Mouse (Mus musculus) midbrain, embryonic 15.5 days (tissue): ENCODE results near the gene Cd19. TPM values are rescaled to one million over a fixed set of nuclear protein-coding genes. Genes with fewer than 3 reads are reported as not detected.

ENCODE experiments used
- ATAC-seq: fragments of 200-750 bp; cut with Nextera tagmentation; replicated peaks from 2 replicates; pipeline ENCODE4 v1.8.0; 2017; ENCODE audit warnings: moderate TSS enrichment
- H3K27ac ChIP-seq: fragments of 300-500 bp; sonication (generic); 2 replicates; pipeline ENCODE4 v1.5.1; 2015; ENCODE audit warnings: mild to moderate bottlenecking, inconsistent platforms
- H3K27me3 ChIP-seq: fragments of 300-500 bp; sonication (generic); replicated peaks from 2 replicates; pipeline ENCODE4 v1.6.1; 2015; ENCODE audit warnings: inconsistent platforms
- H3K36me3 ChIP-seq: fragments of 300-500 bp; sonication (generic); replicated peaks from 2 replicates; pipeline ENCODE4 v1.6.1; 2015; ENCODE audit warnings: inconsistent platforms
- H3K4me1 ChIP-seq: fragments of 300-500 bp; sonication (generic); 2 replicates; pipeline ENCODE4 v1.6.1; 2015; ENCODE audit warnings: inconsistent platforms
- H3K4me2 ChIP-seq: fragments of 300-500 bp; sonication (generic); 2 replicates; pipeline ENCODE4 v1.6.1; 2015; ENCODE audit warnings: inconsistent platforms, mild to moderate bottlenecking, moderate library complexity
- H3K4me3 ChIP-seq: fragments of 300-500 bp; sonication (generic); 2 replicates; pipeline ENCODE4 v1.5.1; 2015; ENCODE audit warnings: mild to moderate bottlenecking, inconsistent platforms
- H3K9ac ChIP-seq: fragments of 300-500 bp; sonication (generic); 2 replicates; pipeline ENCODE4 v1.6.1; 2015; ENCODE audit warnings: mild to moderate bottlenecking, inconsistent platforms
- H3K9me3 ChIP-seq: fragments of 300-500 bp; sonication (generic); 2 replicates; pipeline ENCODE4 v1.6.1; 2016; ENCODE audit warnings: inconsistent platforms
- WGBS: fragments of 180-500 bp; shearing (Covaris S2); methylation state at CpG from one replicate; pipeline ENCODE4 v1.1.7; 2015; ENCODE audit warnings: mixed read lengths; 5-methylcytosine and 5-hydroxymethylcytosine counted together
- polyA plus RNA-seq: library from polyadenylated mRNA; unstranded; fragments of >200 nt; fragmentation: Nextera tagmentation; extraction: Ambion mirVana; gene quantifications from 2 replicates; pipeline ENCODE4 v1.2.1, GENCODE M21; 2015

Gene Cd19
- polyA plus RNA-seq, 1 experiment from 2014 or later: not detected

DNA sequence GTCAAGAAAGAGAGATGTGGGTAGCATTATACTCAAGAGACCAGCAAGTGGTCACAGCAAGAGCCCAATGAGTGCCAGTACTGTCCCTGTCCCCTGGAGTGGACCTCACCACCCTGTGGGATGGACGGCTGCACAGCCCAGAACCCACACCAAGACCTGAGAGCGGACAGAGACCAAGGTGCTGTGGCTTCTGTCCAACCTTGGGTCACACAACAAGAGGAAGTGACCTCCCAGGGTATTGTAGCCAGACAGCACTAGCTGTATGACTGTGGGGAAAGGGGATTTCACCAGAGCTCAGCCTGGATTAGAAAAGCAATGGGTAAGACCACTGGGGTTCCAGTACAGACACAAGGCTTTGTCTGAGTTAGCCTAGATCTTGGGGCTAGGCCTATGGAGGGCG is 37.6 kb upstream of the Cd19 start:
- H3K9ac ChIP-seq: no peak overlapping the region
- H3K4me1 ChIP-seq: no peaks in the 10 kb centered on the region
- H3K27ac ChIP-seq: no peak overlapping the region
- H3K4me2 ChIP-seq: no peak overlapping the region
- H3K9me3 ChIP-seq: no peaks in the 10 kb centered on the region
- ATAC-seq: no peak
- no peaks in the 10 kb centered on the region for H3K36me3 ChIP-seq
- no peak overlapping the region for H3K4me3 ChIP-seq
- WGBS: 93% methylated on average over 3 of the region's 3 CpGs
- H3K27me3 ChIP-seq: no peaks in the 10 kb centered on the region

DNA sequence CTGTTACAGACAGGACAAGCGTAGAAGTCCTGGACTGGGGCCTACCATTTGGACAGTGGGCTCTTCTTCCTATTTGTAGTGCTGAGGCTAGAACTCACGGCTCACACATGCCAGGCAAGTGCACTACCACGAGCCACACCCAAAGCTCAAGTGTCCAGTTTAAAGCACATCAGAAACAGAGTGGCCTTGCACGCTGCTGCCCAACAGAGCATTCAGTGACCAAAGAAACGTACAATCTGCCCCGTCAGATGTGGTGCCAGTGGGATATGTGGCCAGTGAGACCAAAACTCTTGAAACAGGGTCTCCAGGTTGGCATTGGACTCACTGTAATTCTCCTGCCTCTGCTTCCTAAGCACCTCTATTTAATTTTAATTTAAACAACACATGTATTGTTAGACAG is 36.0 kb upstream of the Cd19 start:
- H3K27ac ChIP-seq: no peak overlapping the region
- ATAC-seq: no peak

DNA sequence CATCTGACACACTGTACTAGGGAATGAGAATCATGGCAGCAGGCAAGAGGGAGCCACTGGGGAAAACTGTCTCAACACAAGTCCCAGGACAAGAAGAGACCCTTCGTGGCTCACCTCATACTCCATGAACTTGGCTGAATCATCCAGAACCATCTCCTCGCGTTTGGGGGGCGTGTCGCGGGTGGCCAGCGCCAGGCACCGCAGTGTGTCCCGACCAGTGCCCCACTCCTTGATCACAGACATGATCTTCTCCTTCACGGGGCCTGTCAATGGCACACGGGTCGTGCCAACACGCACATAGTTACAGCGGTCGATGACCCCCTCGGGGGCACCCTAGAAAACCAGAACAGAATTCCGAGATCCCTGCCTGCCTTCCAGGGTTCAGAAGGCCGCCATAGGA is 35.3 kb upstream of the Cd19 start:
- Histone ChIP-seq H3K4me3 (no peak overlapping the region), H3K27me3 (no peaks in the 10 kb centered on the region), H3K4me1 (no peaks in the 10 kb centered on the region), H3K9me3 (no peaks in the 10 kb centered on the region), H3K36me3 (0 out of 2 replicates have a peak, but pooled peaks cover 6% of the 10 kb centered on the region), H3K27ac (no peak overlapping the region), H3K4me2 (no peak overlapping the region), H3K9ac (no peak overlapping the region)
- ATAC-seq: no peak
- 92% methylated on average over 18 of the region's 18 CpGs for WGBS

More for the DNA sequence above, 36.0 kb upstream of the Cd19 start:
- no peaks in the 10 kb centered on the region for H3K36me3 ChIP-seq
- 91% methylated on average over 6 of the region's 6 CpGs for WGBS
- H3K9me3 ChIP-seq: no peaks in the 10 kb centered on the region
- no peaks in the 10 kb centered on the region for H3K4me1 ChIP-seq
- H3K9ac ChIP-seq: no peak overlapping the region
- H3K27me3 ChIP-seq: no peaks in the 10 kb centered on the region
- H3K4me3 ChIP-seq: no peak overlapping the region
- H3K4me2 ChIP-seq: no peak overlapping the region

DNA sequence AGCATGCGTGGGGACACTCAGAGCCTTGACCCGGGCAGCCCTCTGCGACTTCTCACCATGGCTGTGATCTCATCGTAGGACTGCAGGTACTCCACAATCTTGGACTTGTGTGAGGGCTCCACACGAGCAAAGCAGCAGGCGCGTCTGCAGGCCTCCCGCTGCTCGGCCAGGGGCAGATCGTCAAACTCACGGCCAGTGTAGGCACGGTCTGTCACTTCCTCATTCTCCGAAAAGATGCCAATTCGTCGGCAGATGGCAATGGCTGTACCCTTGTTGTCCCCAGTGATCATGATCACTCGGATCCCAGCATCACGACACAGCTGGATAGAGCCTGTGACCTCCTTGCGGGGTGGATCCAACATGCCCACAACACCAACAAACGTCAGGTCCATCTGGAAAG is 33.8 kb upstream of the Cd19 start:
- ATAC-seq: no peak
- Histone ChIP-seq H3K36me3 (peaks cover 15% of the 10 kb centered on the region; the same call in 1 of the 2 replicates), H3K9ac (no peak overlapping the region), H3K4me1 (no peaks in the 10 kb centered on the region), H3K27ac (no peak overlapping the region), H3K4me3 (no peak overlapping the region), H3K9me3 (no peaks in the 10 kb centered on the region), H3K4me2 (no peak overlapping the region), H3K27me3 (no peaks in the 10 kb centered on the region)
- WGBS: 91% methylated on average over 19 of the region's 19 CpGs

DNA sequence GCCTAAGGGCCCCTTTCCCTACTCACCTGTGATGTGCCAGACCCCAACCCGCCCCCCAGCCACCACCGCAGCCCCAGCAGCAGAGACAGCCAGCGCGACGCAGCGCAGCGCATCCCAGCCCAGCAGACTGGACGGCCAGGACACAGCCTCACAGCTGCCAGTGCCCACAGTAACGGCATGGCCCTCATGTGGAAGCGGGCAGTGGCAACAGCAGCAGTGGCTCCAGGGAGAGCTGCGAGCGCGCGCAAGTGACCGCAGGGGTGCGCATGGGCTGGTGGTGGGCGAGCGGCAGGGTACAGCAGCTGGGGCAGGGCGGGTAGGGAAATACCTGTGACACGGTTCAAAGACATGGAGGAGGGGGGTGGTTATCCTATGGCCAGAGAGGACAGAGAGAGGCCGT is 31.5 kb upstream of the Cd19 start:
- no peak overlapping the region for H3K4me2 ChIP-seq
- H3K36me3 ChIP-seq: peaks cover 15% of the 10 kb centered on the region; the same call in 1 of the 2 replicates
- no peaks in the 10 kb centered on the region for H3K27me3 ChIP-seq
- no peaks in the 10 kb centered on the region for H3K4me1 ChIP-seq
- ATAC-seq: no peak
- 89% methylated on average over 21 of the region's 21 CpGs for WGBS
- H3K9me3 ChIP-seq: no peaks in the 10 kb centered on the region
- H3K4me3 ChIP-seq: no peak overlapping the region
- no peak overlapping the region for H3K27ac ChIP-seq
- no peak overlapping the region for H3K9ac ChIP-seq

DNA sequence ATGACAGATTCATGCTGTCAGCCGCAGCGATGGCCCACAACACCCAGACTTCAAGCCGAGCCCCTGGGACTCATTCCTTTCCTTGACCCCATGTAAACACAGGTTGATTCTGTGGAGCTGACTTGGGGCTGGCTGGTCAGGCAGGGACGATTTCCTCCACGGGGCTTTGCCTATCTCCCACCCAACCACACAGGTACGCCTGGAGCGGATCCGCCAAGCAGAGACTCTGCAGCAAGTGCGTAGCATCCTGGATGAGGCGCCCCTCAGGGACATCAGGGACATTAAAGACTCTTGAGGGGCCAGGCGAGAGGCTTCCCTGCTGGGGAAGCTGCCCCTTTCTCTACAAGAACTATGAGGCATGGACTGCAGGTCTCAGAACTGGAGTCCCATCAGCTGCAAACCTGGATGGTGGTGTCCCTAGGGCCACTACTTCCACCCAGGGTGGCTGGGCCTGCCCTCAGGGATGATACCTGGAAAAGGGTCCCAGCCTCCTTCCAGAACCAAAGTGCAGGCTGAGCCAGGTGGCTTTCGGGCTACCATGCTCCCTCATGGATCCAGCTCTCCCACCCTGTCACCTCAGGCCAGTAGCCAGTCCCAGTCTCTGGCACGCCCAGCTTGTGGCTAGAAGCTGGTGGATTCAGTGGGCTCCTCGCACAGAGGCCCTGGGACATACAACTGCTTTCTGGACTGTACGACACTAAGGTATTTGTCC is 30.6 kb upstream of the Cd19 start:
- Histone ChIP-seq H3K36me3 (peaks cover 15% of the 10 kb centered on the region; the same call in 1 of the 2 replicates), H3K4me3 (no peak overlapping the region), H3K4me1 (no peaks in the 10 kb centered on the region), H3K9ac (no peak overlapping the region), H3K27me3 (no peaks in the 10 kb centered on the region), H3K9me3 (no peaks in the 10 kb centered on the region), H3K27ac (no peak overlapping the region), H3K4me2 (no peak overlapping the region)
- ATAC-seq: no peak
- WGBS: 91% methylated on average over 15 of the region's 15 CpGs

DNA sequence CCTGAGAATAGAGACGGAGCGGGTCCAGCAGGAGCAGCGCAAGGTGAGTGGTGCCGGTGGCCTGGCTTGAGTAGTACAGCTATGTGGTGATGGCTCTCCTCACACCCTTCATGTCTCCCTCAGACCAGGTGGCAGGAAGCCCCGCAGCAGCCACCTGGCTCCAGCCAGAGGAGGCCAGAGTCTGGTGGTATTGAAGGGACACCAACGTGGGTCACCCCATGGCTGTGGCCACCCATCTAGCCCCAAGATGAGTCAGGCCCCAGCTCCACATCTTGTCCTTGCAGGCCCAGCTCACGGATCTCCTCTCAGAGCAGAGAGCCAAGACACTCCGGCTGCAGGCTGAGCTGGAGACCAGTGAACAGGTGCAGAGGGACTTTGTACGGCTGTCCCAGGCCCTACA is 29.8 kb upstream of the Cd19 start:
- Histone ChIP-seq H3K9ac (no peak overlapping the region), H3K9me3 (no peaks in the 10 kb centered on the region), H3K36me3 (peaks cover 15% of the 10 kb centered on the region; the same call in 1 of the 2 replicates), H3K4me1 (no peaks in the 10 kb centered on the region), H3K27ac (no peak overlapping the region), H3K4me2 (no peak overlapping the region), H3K27me3 (no peaks in the 10 kb centered on the region), H3K4me3 (no peak overlapping the region)
- WGBS: 92% methylated on average over 9 of the region's 9 CpGs
- no peak for ATAC-seq

DNA sequence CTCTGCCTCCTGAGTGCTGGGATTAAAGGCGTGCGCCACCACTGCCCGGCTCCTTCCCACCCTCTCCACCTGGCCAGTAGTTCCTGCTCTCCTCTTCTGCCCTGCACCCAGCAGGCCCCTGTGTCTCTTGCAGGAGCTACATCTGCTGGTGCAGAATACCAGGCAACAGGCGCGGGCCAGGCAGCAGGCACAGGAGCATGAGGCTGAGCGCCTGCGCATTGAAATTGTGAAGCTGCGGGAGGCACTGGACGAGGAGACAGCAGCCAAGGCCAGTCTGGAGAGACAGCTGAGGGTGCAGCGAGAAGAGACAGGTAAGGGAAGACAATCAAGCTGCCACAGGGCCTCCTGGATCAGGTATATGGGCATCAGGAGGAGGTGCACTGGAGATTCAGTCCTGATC is 29.3 kb upstream of the Cd19 start:
- peaks cover 15% of the 10 kb centered on the region; the same call in 1 of the 2 replicates for H3K36me3 ChIP-seq
- 94% methylated on average over 10 of the region's 10 CpGs for WGBS
- no peak for ATAC-seq
- H3K4me1 ChIP-seq: no peaks in the 10 kb centered on the region
- H3K27ac ChIP-seq: no peak overlapping the region
- H3K9me3 ChIP-seq: no peaks in the 10 kb centered on the region
- no peak overlapping the region for H3K4me2 ChIP-seq
- H3K9ac ChIP-seq: no peak overlapping the region
- no peak overlapping the region for H3K4me3 ChIP-seq
- H3K27me3 ChIP-seq: no peaks in the 10 kb centered on the region

DNA sequence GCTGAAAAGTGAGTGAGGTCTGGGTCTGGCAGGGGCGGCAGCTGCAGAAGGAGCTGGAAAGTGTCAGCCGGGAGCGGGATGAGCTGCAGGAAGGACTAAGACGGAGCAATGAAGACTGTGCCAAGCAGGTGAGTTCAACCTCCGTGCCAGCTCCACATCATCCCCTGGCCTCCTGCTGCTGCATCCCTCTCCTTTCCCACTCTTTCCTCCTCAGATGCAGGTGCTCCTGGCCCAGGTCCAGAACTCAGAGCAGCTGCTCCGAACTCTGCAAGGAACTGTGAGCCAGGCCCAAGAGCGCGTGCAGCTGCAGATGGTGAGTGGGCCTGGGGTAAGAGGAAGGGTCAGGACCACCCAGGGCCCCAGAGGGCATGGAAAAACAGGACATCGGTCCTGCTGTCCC is 25.4 kb upstream of the Cd19 start:
- WGBS: 81% methylated on average over 9 of the region's 9 CpGs
- Histone ChIP-seq H3K4me2 (no peak overlapping the region), H3K4me1 (no peaks in the 10 kb centered on the region), H3K4me3 (no peak overlapping the region), H3K9ac (no peak overlapping the region), H3K27ac (no peak overlapping the region), H3K36me3 (peaks cover 10% of the 10 kb centered on the region; the same call in 1 of the 2 replicates), H3K9me3 (no peaks in the 10 kb centered on the region), H3K27me3 (no peaks in the 10 kb centered on the region)
- ATAC-seq: no peak

DNA sequence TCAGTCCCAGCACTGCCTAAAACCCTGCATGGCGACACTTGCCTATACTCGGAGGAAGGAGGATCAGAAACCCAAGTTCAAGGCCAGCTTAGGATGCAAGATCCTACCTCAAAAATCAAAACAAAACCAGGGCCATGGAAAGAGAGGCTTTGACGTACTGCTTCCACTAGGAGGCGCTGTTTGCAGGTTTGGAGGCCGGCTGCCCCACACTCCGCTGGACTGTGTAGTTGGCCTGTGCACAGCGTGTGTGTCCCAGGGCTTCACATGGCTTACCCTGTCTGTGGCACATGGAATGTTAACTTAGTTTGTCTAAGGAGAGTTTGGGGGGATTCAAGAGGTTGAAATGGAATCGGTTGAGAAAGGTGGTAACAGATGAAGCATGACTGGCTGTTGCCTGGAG is 22.2 kb upstream of the Cd19 start:
- Histone ChIP-seq H3K4me1 (no peaks in the 10 kb centered on the region), H3K4me2 (no peak overlapping the region), H3K27ac (no peak overlapping the region), H3K36me3 (0 out of 2 replicates have a peak, but pooled peaks cover 3% of the 10 kb centered on the region), H3K9ac (no peak overlapping the region), H3K9me3 (no peaks in the 10 kb centered on the region), H3K4me3 (no peak overlapping the region), H3K27me3 (no peaks in the 10 kb centered on the region)
- ATAC-seq: no peak
- WGBS: 16% methylated on average over 8 of the region's 8 CpGs

DNA sequence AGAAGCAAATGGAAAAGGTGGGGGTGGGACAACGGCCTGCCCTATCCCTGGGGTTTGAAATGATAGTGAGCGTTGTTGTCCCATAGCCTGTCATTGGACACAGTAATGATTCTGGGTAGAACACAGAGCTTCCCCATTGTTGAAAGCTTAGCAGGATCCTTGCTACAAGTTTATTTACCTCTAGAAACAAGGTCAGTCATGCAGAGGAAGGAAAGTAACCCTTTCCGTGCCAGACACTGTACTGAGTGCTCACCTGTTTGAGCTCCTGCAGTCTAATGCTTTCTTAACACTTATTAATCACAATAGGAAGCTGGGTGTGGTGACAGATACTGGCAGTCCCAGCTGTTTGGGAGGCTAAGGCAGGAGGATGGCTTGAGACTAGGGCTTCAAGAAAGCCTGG is 21.1 kb upstream of the Cd19 start:
- no peaks in the 10 kb centered on the region for H3K9me3 ChIP-seq

DNA sequence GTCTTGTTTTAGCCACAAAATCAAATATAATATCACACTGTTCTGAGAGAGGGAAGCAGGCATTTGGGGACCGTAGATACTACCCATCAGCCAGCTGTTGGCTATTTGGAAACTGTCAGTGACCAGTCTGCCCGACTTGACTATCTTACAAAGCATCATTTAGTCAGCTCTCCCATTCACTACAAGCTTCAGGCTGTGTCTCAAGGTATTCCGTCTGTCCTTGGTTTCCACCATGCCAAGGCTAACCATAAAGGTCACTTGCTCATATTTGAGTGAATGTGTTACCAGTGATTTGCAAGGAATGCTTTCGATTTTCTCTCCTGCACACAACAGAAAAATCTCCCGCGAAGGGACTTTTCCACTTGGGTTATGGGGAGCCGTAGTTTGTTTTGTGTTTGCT is 20.0 kb upstream of the Cd19 start:
- Histone ChIP-seq H3K9ac (no peak overlapping the region), H3K4me2 (no peak overlapping the region), H3K4me3 (no peak overlapping the region), H3K4me1 (peaks cover under 1% of the 10 kb centered on the region; the same call in 1 of the 2 replicates), H3K9me3 (no peaks in the 10 kb centered on the region), H3K27ac (no peak overlapping the region), H3K27me3 (no peaks in the 10 kb centered on the region), H3K36me3 (0 out of 2 replicates have a peak, but pooled peaks cover 3% of the 10 kb centered on the region)
- no peak for ATAC-seq
- 91% methylated on average over 7 of the region's 7 CpGs for WGBS

More for the DNA sequence above, 21.1 kb upstream of the Cd19 start:
- 86% methylated on average over 3 of the region's 3 CpGs for WGBS
- Histone ChIP-seq H3K27me3 (no peaks in the 10 kb centered on the region), H3K4me1 (no peaks in the 10 kb centered on the region), H3K36me3 (0 out of 2 replicates have a peak, but pooled peaks cover 3% of the 10 kb centered on the region), H3K9ac (no peak overlapping the region), H3K4me2 (no peak overlapping the region), H3K27ac (no peak overlapping the region), H3K4me3 (no peak overlapping the region)
- ATAC-seq: no peak

DNA sequence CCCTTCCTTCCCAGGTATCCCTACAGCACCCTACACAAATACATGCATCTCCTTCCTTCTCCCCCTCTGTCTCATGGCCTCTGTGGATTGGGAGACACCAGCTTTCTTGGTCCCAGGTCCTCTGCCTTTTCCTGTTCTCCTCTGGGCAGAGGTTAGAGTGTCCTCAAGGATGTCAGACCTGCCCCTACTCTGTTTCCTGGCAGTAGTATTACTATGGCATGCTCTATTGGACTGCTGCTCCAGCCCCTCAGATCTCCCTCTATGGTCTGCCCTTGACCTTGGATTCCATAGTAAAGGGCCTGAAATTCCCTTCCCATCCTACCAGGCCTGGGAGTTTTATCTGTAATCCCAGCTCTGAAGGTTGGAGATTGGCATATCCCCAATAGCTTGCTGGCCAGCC is 15.5 kb upstream of the Cd19 start:
- Histone ChIP-seq H3K9me3 (no peaks in the 10 kb centered on the region), H3K9ac (no peak overlapping the region), H3K4me1 (peaks cover 14% of the 10 kb centered on the region), H3K27me3 (no peaks in the 10 kb centered on the region), H3K27ac (no peak overlapping the region), H3K4me2 (no peak overlapping the region), H3K36me3 (0 out of 2 replicates have a peak, but pooled peaks cover 3% of the 10 kb centered on the region), H3K4me3 (no peak overlapping the region)
- ATAC-seq: no peak
